Mouse (Mus musculus) forelimb bud, embryonic 11.5 days (tissue): ENCODE results near the gene Olfr1120.
"Not testable (repeated sequence)": the region's sequence is repeated elsewhere in the genome, so short reads cannot be mapped to it uniquely, and the experiment has no call there.

Source experiments
- DNase-seq: peaks from one replicate; pipeline ENCODE4 v3.0.0-alpha.2; 2012; ENCODE audit warnings: low read depth, low spot score

Olfr1120 gene

DNA sequence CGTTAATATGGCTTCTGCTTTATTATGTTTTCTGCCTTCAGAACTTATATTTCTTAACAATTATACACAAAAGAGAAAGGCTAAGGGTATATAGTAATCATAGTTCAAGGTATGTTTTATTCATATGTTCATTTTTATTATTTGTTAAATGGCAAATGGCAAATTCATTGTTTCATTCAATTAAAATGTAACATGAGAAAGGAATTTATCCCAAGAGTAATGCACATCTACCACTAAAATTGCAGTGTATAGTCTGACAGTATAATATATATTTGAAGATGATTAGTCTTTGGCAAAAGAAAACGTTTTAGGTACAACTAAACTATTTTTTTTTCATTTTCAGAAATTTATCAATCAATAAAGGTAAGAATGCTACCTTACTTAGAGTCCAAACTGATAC is at the start of gene Olfr1120:
Gene Olfr1120, plus strand, starts transcription at position 301 of the 400 bp plus-strand sequence.
- no peak for DNase-seq

DNA sequence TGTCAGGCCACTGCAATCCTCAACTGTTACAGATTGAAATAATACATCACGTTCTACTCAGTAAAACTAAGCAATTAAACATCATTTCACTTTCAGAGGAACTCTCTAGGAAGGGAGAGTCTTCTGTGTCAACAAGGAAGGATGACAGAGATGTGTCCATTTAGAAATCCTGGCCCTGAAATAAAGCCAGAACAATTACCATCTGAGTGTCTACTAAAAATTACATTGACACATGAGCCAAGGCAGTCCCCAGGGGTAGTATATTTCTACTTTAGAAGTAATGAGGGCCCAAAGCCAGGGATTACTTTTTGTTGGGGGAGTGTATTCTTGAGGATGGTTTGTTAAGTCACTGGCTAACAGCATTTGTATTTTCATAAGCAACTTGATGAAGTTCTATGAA is 47.3 kb upstream of the Olfr1120 start, which contains the start of gene Olfr1118:
Gene Olfr1118, plus strand, starts transcription at position 301 of the 400 bp plus-strand sequence.
- DNase-seq, result no peak

DNA sequence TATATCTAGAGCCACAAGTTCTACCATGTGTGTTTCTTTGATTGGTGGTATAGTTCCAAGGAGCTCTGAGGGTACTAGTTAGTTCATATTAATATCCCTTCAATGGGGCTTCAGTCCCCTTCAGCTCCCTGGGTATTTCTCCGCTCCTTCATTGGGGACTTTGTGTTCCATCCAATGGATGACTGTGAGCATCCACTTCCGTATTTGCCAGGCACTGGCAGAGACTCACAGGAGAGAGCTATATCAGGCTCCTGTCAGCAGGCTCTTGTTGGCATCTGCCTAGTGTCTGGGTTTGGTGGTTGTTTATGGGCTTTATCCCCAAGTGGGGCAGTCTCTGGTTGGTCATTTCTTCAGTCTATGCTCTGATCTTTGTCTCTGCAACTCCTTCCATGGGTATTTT is 5.5 kb downstream of the Olfr1120 start:
- not testable (repeated sequence) for DNase-seq

DNA sequence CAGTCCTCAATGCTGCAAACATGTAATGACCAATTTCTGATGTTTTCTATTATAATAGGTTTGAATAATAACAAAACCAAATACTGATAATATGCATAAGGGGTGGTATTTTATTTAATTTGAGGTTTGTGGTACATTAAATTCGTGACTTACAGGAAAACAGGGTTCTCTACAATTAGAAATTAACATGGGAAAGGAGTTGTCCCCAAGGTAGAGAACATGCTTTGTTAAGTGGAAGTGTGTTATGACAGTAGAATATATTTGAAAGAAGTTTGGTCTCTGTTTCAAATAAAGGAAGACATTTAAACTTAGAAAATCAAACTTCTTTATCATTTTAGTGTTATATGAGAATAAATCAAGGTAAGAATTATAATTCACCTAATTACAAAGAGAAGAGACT is 15.0 kb downstream of the Olfr1120 start, which contains the start of gene Olfr1121:
Gene Olfr1121, plus strand, starts transcription at position 301 of the 400 bp plus-strand sequence.
- no peak for DNase-seq

DNA sequence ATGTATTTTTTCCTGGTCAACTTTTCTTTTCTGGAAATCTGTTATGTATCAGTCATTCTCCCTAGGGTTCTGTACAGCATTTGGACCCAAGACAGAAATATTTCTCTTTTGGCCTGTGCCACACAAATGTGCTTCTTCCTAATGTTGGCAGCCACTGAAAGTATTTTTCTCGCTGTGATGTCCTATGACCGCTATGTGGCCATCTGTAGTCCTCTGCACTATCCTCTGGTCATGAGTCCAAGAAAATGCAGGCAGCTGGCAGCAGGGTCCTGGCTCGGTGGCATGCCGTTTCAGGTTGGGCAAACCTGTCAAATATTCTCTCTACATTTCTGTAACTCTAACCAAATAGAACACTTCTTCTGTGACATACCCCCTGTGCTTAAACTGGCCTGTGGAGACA is 17.1 kb downstream of the Olfr1120 start:
- DNase-seq, result no peak

DNA sequence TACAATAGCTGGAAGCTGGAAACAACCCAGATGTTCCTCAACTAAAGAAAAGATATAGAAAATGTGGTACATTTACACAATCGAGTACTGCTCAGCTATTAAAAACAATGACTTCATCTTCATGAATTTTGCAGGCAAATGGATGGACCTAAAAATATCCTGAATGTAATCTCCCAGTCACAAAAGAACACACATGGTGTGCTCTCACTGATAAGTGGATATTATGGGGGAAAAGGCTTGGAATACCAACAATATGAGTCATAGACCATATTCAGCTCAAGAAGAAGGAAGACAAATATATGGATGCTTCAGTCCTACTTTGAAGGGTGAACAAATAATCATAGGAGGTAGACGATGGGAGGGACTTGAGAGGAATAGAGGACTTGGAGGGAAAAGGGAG is 29.3 kb downstream of the Olfr1120 start:
- no peak for DNase-seq

DNA sequence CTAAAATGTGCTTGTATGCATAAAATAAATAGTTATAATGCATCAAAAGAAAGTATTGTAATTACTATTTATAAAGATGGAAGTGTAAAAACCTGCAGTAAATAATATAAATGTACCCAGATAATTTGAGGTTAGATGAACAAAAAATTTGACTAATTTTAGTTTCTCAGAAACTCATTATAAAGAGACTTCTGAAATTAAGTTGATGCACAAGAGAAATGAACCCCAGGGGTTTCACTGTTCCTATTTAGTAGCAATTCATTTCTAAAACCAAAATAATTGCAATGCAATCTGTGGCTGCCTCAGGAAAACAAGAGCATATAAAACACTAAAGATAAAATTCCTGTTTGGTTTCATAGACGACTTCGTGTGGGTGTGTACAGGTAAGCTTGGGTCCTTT is 30.9 kb downstream of the Olfr1120 start, which contains the start of gene Olfr1122:
Gene Olfr1122, plus strand, starts transcription at position 301 of the 400 bp plus-strand sequence.
- no peak for DNase-seq

DNA sequence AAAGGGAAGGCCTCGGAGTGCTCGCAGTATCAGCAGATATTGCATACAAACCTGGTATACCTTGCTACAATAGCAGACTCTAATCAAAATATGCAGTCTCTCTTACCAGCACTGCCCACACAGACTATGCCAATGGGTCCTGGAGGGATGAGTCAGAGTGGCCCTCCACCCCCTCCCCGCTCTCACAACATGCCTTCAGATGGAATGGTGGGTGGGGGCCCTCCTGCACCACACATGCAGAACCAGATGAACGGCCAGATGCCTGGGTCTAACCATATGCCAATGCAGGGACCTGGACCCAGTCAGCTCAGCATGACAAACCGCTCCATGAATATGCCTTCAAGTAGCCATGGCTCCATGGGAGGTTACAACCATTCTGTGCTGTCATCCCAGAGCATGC is 39.0 kb downstream of the Olfr1120 start:
- DNase-seq, result not testable (repeated sequence)

DNA sequence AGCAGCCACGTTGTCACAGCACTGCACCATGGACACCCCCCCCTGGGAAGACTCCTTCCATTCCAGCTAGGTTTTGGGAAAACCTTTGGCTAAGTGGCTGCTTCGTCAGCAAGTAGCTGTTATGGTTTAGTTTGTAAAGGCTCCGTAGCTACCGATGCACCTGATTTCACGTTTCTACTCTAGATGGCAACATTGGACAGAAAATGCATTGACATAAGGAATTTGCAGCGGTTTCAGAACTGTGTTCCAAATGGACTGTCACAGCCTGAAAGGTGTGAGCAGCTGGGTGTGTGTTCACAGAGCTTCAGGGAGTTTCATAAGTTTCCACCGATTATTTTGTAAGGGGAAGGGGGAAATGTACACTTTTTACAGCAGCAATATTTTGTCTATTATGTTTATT is 40.1 kb downstream of the Olfr1120 start:
- DNase-seq, result not testable (repeated sequence)
